Mouse (Mus musculus): ENCODE results near the gene Fnbp1.

GRCm38 (mm10) chr2:31106621-31107320 is 35.0 kb downstream of the Fnbp1 start:
- no peak for TF ChIP-seq CTCF (conservative IDR thresholded peaks at IDR 0.05; ENCODE audit: insufficient read depth, insufficient read length, low read depth, low read length)
- no peak for TF ChIP-seq POLR2A (IDR thresholded peaks at IDR 0.05; ENCODE audit: low read depth, low read length)
